Mouse (Mus musculus) neural tube, embryonic 11.5 days (tissue): ENCODE measurements around the gene Hoxb2. TPM values are rescaled to one million over a fixed set of nuclear protein-coding genes. Genes with fewer than 3 reads are reported as not detected.

Experiments used
- ATAC-seq: fragments of 200-750 bp; cut with Nextera tagmentation; 2 replicates; pipeline ENCODE4 v1.8.0; 2017; ENCODE audit warnings: moderate number of reproducible peaks, mild to moderate bottlenecking, moderate TSS enrichment, moderate library complexity; ENCODE audit not compliant: insufficient read depth, low FRiP score, low TSS enrichment
- DNase-seq: peaks from one replicate; pipeline ENCODE4 v3.0.0-alpha.2; 2015; ENCODE audit warnings: low spot score
- H3K27ac ChIP-seq: fragments of 300-500 bp; sonication (generic); 2 replicates; pipeline ENCODE4 v1.5.1; 2014; ENCODE audit warnings: low read depth, mild to moderate bottlenecking, low read length
- H3K27me3 ChIP-seq: fragments of 300-500 bp; sonication (generic); 2 replicates; pipeline ENCODE4 v1.6.1; 2014; ENCODE audit warnings: mild to moderate bottlenecking, low read length, mixed read lengths; ENCODE audit not compliant: control insufficient read depth, insufficient read depth
- H3K36me3 ChIP-seq: fragments of 300-500 bp; sonication (generic); 2 replicates; pipeline ENCODE4 v1.6.1; 2014; ENCODE audit warnings: mild to moderate bottlenecking, low read length, moderate library complexity, mixed read lengths; ENCODE audit not compliant: control insufficient read depth, insufficient read depth
- H3K4me1 ChIP-seq: fragments of 300-500 bp; sonication (generic); 2 replicates; pipeline ENCODE4 v1.6.1; 2014; ENCODE audit warnings: low read length, mixed read lengths; ENCODE audit not compliant: control insufficient read depth, insufficient read depth
- H3K4me2 ChIP-seq: fragments of 300-500 bp; sonication (generic); 2 replicates; pipeline ENCODE4 v1.6.1; 2014; ENCODE audit warnings: low read depth, mild to moderate bottlenecking, moderate library complexity
- H3K4me3 ChIP-seq: fragments of 300-500 bp; sonication (generic); 2 replicates; pipeline ENCODE4 v1.5.1; 2014; ENCODE audit warnings: low read depth, low read length
- H3K9ac ChIP-seq: fragments of 300-500 bp; sonication (generic); 2 replicates; pipeline ENCODE4 v1.6.1; 2014; ENCODE audit warnings: mild to moderate bottlenecking, low read length
- H3K9me3 ChIP-seq: fragments of 300-500 bp; sonication (generic); 2 replicates; pipeline ENCODE4 v1.6.1; 2016; ENCODE audit warnings: low read length; ENCODE audit not compliant: control insufficient read depth
- WGBS: fragments of 180-500 bp; shearing (Covaris S2); extraction: QIAGEN DNeasy Blood & Tissue Kit; methylation state at CpG from one replicate; pipeline ENCODE4 v1.1.7; 2014; 5-methylcytosine and 5-hydroxymethylcytosine counted together
- polyA plus RNA-seq: library from polyadenylated mRNA; unstranded; fragments of >200 nt; fragmentation: Nextera tagmentation; extraction: Ambion mirVana; gene quantifications from 2 replicates; pipeline ENCODE4 v1.2.1, GENCODE M21; 2014

Hoxb2 gene
- polyA plus RNA-seq, 1 experiment from 2014 or later, result 89.0 TPM

- peak; percentile 64 for DNase-seq
- Histone ChIP-seq H3K4me1 (peaks cover 30% of the 10 kb centered on the region), H3K9me3 (no peaks in the 10 kb centered on the region), H3K9ac (peak overlapping the region; percentile 100), H3K27ac (peak overlapping the region; percentile 100), H3K36me3 (peaks cover 2% of the 10 kb centered on the region; the same call in 1 of the 2 replicates), H3K4me2 (peak overlapping the region; percentile 100), H3K4me3 (peak overlapping the region; percentile 96), H3K27me3 (no peaks in the 10 kb centered on the region)
- ATAC-seq, result 0 out of 2 replicates have a peak, but pooled peaks have one; percentile 1
- WGBS, result under 1% methylated on average over 29 of the region's 29 CpGs
These were observed 30.4 kb upstream of the Hoxb2 start for GRCm38 (mm10) chr11:96319910-96320309.

GRCm38 (mm10) chr11:96320688-96321087, 29.6 kb upstream of the Hoxb2 start:
- ATAC-seq (no peak), DNase-seq (peak; percentile 66)
- H3K4me2 ChIP-seq, result peak overlapping the region; percentile 100
- under 1% methylated on average over 17 of the region's 17 CpGs for WGBS
- no peaks in the 10 kb centered on the region for H3K9me3 ChIP-seq
- peak overlapping the region; percentile 100 for H3K27ac ChIP-seq
- H3K4me1 ChIP-seq, result peaks cover 28% of the 10 kb centered on the region
- H3K36me3 ChIP-seq, result peaks cover 2% of the 10 kb centered on the region; the same call in 1 of the 2 replicates
- H3K4me3 ChIP-seq, result peak overlapping the region; percentile 96
- H3K27me3 ChIP-seq, result no peaks in the 10 kb centered on the region
- H3K9ac ChIP-seq, result peak overlapping the region; percentile 100

DNA sequence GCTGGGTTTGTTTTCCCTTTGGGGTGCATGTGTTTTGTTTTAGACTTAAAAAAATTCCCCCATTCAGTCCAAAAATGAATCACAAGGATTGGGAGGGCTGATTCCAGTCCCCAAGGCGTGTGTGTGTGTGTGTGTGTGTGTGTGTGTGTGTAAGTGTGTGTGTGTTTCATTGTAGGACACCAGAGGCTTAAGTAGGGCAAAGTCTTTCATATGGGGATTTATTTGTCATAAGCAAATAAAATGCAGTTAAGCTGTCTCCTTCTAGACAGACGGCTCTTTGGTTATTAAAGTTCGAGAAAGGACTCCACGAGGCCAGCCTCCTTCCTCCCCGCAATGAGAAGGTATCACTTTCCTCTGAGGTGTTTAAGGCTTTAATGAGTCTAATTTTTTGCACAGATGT, 28.5 kb upstream of the Hoxb2 start:
- Histone ChIP-seq H3K27ac (peak overlapping the region; percentile 100), H3K4me1 (peaks cover 29% of the 10 kb centered on the region)

DNA sequence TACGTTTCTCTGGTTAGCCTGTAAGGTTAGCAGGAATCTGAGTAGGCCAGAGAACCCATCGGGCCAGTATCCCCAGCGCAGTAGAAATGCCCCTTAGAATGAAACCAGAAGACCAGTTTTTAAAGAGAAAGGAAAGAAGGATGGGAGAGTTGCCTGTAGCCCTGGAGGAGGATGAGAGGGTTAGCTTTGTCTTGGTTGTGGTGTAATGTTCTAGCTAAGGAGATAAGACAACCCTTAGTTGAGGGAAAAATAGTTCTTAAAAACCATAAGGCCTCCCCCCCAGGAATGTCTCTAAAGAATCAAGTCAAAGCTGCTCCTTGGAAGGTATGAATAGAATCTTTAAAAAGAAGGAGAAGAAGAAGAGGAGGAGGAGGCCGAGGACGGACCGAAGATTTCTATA, 27.6 kb upstream of the Hoxb2 start:
- Histone ChIP-seq H3K27ac (peak overlapping the region; percentile 100), H3K9ac (peak overlapping the region; percentile 100), H3K9me3 (no peaks in the 10 kb centered on the region), H3K27me3 (no peaks in the 10 kb centered on the region), H3K4me2 (peak overlapping the region; percentile 100), H3K4me3 (peak overlapping the region; percentile 96), H3K4me1 (peaks cover 35% of the 10 kb centered on the region), H3K36me3 (peaks cover 2% of the 10 kb centered on the region; the same call in 1 of the 2 replicates)
- ATAC-seq, result no peak
- WGBS, result 3% methylated on average over 6 of the region's 6 CpGs
- peak; percentile 65 for DNase-seq

More for the DNA sequence above, 28.5 kb upstream of the Hoxb2 start:
- Histone ChIP-seq H3K9ac (peak overlapping the region; percentile 100), H3K36me3 (peaks cover 2% of the 10 kb centered on the region; the same call in 1 of the 2 replicates), H3K4me3 (peak overlapping the region; percentile 96), H3K4me2 (peak overlapping the region; percentile 100), H3K27me3 (no peaks in the 10 kb centered on the region), H3K9me3 (no peaks in the 10 kb centered on the region)
- ATAC-seq (no peak), DNase-seq (peak; percentile 51)
- 4% methylated on average over 5 of the region's 5 CpGs for WGBS

DNA sequence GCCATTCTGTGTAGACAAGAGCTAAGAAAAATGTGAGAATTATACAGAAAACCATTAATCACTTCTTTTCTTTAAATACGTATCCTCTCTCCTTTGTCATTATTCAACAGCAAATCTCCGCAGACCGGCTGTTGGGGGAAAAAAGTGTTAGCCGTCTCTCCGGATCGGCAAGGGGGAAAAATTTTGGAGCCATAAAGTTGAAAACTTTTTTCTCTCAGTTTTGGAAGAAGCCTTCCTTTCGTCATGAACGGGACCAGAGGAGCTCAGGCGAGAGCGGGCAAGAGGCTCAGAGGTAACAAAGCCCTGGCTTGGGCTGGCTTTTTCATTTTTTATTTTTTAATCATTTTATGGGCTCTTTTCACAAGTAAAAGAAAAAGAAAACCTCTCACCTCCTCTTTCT, 27.2 kb upstream of the Hoxb2 start, which contains the start of gene Hoxb3:
TSS of gene Hoxb3 (plus strand) at position 173 of the 400 bp plus-strand sequence.
- H3K9me3 ChIP-seq, result no peaks in the 10 kb centered on the region
- H3K4me1 ChIP-seq, result peaks cover 36% of the 10 kb centered on the region
- no peaks in the 10 kb centered on the region for H3K27me3 ChIP-seq
- ATAC-seq (no peak), DNase-seq (no peak)
- WGBS, result 3% methylated on average over 10 of the region's 10 CpGs
- H3K27ac ChIP-seq, result peak within 1 kb of the TSS; percentile 100
- H3K4me3 ChIP-seq, result peak within 1 kb of the TSS; percentile 96
- peak within 1 kb of the TSS; percentile 100 for H3K9ac ChIP-seq
- H3K36me3 ChIP-seq, result peaks cover 2% of the 10 kb centered on the region; the same call in 1 of the 2 replicates
- H3K4me2 ChIP-seq, result peak within 1 kb of the TSS; percentile 100

DNA sequence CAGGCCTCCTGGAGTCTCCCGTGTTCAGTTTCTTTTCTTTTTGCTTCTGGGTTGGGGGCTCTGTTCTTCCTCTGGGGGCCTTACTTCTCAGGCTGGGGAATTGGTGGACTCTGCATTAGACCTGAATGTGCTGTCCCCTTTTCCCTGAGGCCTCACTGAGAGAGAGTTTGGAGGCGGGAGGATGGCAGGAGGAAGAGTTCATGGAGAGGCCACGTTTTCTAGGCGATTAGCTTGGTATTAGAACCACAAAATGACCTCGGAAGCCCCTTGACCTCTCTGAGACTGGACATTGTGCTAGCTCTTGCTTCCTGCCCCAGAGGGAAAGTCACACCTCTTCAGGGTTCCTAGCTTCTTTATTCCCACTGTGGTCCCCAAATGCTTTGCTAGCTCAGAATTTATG, 26.2 kb upstream of the Hoxb2 start:
- peak overlapping the region; percentile 100 for H3K4me2 ChIP-seq
- no peaks in the 10 kb centered on the region for H3K9me3 ChIP-seq
- peak overlapping the region; percentile 100 for H3K9ac ChIP-seq
- H3K27me3 ChIP-seq, result no peaks in the 10 kb centered on the region
- 0% methylated on average over 5 of the region's 5 CpGs for WGBS
- peaks cover 42% of the 10 kb centered on the region for H3K4me1 ChIP-seq
- H3K36me3 ChIP-seq, result peaks cover 2% of the 10 kb centered on the region; the same call in 1 of the 2 replicates
- ATAC-seq, result no peak
- DNase-seq, result peak; percentile 64
- peak overlapping the region; percentile 96 for H3K4me3 ChIP-seq
- H3K27ac ChIP-seq, result peak overlapping the region; percentile 100

DNA sequence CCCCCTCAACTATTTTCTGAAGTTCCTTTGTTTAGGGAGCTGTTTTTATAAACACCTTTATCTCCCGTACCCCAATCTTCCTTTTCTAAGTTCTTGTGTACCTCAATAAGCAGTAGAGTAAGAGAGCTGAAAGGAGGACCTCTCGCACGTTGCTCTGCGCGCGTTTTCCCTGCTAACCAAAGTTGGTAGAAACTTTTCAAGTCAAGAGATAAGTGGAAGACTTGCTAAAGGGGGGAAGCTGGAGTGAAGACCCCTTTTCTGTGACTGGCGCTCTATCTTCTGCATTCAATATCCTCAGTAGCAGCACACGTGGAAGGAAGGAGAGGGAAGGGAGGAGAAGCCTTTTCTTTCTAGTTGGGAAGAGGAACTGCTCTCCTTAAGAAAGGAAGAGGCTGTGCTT, 25.4 kb upstream of the Hoxb2 start:
- Histone ChIP-seq H3K4me2 (peak overlapping the region; percentile 100), H3K27me3 (no peaks in the 10 kb centered on the region), H3K4me1 (peaks cover 48% of the 10 kb centered on the region), H3K9ac (peak overlapping the region; percentile 100), H3K36me3 (peaks cover 2% of the 10 kb centered on the region; the same call in 1 of the 2 replicates), H3K9me3 (no peaks in the 10 kb centered on the region), H3K4me3 (peak overlapping the region; percentile 96), H3K27ac (peak overlapping the region; percentile 100)
- WGBS, result 3% methylated on average over 8 of the region's 8 CpGs
- no peak for ATAC-seq
- DNase-seq, result no peak

GRCm38 (mm10) chr11:96325747-96326212, 24.5 kb upstream of the Hoxb2 start:
- peak; percentile 66 for DNase-seq
- Histone ChIP-seq H3K27ac (peak overlapping the region; percentile 100), H3K27me3 (no peaks in the 10 kb centered on the region), H3K36me3 (peaks cover 4% of the 10 kb centered on the region), H3K4me3 (peak overlapping the region; percentile 96), H3K4me1 (peaks cover 54% of the 10 kb centered on the region), H3K9me3 (no peaks in the 10 kb centered on the region), H3K4me2 (peak overlapping the region; percentile 100), H3K9ac (peak overlapping the region; percentile 100)
- no peak for ATAC-seq
- 3% methylated on average over 22 of the region's 22 CpGs for WGBS

DNA sequence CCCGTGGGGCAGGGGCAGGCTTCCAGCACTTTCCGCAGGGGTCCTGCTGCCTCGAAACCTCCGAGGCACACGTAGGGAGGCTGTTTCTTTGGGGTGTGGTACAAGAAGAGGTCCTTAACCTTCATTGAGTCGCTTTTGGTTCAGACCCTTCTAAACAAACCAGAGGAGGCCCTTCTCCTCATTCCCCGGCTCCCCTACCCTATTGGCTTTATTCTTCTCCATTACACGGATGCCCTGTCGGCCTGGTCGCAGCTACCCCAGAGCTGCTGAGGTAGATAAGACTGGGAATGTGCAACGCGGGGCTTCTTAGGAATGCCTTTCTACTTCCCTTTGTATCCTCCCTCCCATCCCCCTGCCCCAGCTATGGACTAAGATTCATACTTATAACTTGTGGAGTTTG, 23.6 kb upstream of the Hoxb2 start:
- Histone ChIP-seq H3K4me2 (peak overlapping the region; percentile 100), H3K4me3 (peak overlapping the region; percentile 96), H3K27ac (peak overlapping the region; percentile 100), H3K36me3 (peaks cover 2% of the 10 kb centered on the region; the same call in 1 of the 2 replicates), H3K9me3 (no peaks in the 10 kb centered on the region), H3K9ac (peak overlapping the region; percentile 100), H3K27me3 (no peaks in the 10 kb centered on the region), H3K4me1 (peaks cover 59% of the 10 kb centered on the region)
- 6% methylated on average over 12 of the region's 12 CpGs for WGBS
- no peak for DNase-seq
- no peak for ATAC-seq
